Mouse (Mus musculus) embryo, embryonic 9.5 days (tissue): ENCODE data around the gene Vps26c.
"Not testable (repeated sequence)": the region's sequence is repeated elsewhere in the genome, so short reads cannot be mapped to it uniquely, and the experiment has no call there.

Source experiments
- DNase-seq: peaks from one replicate; pipeline ENCODE4 v3.0.0-alpha.2; 2017; ENCODE audit errors: extremely low spot score

Gene Vps26c

DNA sequence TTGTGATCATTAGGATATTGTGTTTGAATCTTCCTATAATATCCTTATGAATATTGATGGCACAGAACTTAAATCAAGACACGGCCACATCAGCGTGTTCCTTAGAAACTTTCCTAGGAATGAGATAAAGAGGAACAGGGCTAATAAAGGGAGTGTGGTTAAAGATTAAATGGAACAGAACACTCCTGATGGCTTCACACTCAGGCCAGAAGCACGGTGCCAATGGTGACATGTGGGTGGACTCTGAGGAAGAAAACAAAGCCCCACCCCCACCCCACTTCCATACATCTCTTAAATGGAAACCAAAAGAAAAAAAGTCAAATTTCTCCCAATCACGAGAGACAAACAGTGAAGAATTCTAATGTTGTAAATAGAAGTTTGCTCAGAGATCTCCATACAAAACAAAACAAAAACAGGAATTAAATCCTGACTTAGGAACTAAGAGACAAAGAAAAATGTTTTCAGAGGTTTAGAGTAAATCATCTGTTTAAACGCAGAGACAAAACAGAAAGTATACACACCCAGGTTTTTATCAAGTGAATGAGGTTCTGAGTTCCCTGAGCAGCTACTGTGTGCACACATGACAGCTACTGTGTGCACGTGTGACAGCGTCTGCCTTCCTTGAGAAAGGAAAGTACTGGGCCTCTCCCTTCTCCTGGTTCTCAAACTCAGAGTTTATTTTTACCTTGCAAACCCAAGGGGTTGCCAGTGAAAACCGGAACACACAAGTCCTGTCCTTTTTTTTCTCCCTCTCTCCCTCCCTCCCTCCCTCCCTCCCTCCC is 19.3 kb upstream of the Vps26c start:
- no peak for DNase-seq

DNA sequence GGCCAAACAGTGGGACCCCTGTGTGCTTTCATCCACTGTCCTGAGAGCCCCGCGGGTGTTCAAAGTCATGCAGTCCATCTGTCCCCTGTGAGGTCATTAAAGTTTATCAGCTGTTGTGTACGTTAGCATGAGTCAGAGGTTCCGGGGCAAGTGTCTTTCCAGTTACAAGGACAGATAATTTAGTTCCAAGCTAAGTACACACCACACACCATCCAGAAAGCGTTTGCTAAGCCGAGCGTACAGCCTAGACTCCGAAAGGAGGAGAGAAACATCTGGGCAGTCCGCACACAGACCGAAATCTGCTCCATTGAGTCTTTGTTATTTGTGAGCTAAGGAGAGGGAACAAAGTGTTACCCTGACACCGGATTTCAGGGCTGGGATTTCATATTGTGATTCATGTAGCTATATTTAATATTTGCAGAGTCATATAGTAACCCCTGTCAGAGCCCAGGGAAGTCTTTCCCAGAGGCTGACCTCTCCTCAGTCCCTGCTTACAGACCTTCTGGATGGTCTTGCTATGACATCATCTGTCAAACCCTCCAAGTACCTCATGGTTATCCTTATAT is 18.0 kb upstream of the Vps26c start:
- no peak for DNase-seq

DNA sequence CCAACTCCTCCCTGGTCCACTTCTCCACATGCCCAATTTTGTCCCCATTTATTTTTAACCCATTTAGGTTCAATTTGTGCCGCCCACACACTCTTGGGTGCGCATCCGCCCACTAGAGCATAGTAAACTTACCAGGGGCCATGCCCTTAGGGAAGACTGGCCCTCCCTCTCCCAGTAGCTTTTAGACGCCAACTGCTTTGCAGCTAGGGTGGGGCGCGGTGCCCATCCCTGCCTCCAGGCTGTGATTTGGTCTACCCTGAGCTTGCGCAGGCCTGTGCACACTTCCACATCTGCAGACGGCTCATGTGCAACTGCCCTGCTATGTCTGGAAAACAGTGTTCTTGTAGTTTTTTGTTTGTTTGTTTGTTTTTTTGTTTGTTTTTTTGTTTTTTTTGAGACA is 16.3 kb upstream of the Vps26c start:
- no peak for DNase-seq

DNA sequence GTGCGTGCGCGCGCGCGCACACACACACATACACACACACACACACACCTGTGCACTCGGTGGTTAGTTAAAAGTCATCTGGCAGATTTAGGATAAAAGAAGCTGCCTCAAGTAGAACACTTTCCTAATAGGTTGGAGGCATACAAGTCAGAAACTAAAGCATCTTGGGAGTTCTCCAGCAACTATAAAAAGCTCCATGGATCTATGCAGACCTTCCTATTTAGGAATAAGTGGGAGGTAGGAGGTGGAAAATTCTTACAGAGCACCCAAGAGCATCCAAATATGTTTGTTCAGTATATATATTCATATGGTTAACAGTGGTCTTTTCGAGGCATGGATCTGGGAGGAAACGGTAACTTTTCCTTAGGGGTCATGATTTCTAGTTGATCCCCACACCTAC is 13.5 kb upstream of the Vps26c start:
- DNase-seq = no peak

DNA sequence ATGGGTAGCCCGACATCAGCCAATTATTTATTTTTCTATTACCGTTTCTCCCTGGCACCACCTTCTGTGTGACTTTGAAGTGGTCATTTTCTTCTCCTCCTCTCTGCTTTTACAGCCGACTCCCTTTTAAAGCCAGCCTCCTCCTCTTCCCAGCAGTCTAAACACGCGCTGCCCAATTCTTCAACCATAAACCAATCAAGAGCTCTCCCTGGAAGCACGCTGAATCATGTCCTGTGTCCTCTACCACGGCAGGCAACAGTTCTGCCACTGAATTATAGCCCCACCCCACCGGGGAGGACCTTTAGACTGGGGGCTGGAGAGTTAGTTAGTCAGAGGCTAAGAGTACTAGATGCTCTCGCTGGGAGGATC is 10.5 kb upstream of the Vps26c start:
- no peak for DNase-seq

DNA sequence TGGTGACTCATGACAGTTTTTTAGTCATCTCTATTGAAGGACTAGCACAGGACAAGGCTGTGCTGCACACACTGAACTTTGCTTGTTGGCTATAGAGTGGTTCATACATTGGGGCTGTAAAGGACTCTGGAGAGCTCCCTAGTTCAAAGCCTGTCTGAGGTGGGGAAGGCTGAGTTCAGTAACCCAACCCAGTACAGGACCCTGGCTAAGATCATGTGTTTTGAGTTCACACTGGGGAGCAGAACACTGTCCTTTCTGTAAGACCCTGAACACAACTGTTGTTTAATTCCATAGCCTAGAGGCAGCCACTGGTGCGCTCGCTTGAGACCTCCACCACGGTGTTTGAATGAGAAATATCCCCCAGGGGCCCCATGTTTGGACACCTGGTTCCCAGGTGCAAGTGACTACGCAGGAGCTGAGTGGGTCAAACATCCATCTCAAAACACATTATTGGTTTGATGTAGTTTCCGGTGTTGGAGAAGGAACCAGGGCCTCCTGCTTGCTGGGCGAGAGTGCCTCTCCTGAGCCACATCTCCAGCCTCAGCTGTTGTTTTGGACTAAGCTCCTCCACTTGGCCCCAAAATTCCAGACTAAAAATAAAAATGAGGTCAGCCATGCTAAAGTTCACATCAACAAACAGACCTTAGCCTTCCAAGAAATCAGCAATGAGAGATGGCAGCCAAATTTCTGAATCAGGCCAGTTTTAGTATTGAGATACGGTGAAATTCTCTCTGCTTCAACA is 10.0 kb upstream of the Vps26c start:
- DNase-seq = no peak

DNA sequence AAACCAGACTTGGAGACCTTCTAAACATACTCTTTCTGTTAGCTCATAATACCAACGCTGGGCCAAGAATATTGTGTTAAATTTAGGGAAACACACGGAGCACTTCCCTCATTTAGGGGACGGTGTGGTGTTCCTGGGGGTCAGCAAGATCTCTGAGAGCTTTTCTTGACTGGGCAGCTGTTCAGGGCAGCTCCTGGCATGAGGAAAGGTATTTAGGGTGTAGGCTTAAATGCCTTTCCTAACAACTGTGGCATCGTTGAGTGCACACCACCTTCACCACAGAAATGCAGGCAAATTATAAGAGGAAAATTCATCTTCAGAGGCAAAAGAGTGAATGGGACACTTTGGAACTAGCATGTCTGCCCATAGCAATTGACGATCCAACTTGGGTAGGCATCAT is 9.1 kb upstream of the Vps26c start:
- no peak for DNase-seq

DNA sequence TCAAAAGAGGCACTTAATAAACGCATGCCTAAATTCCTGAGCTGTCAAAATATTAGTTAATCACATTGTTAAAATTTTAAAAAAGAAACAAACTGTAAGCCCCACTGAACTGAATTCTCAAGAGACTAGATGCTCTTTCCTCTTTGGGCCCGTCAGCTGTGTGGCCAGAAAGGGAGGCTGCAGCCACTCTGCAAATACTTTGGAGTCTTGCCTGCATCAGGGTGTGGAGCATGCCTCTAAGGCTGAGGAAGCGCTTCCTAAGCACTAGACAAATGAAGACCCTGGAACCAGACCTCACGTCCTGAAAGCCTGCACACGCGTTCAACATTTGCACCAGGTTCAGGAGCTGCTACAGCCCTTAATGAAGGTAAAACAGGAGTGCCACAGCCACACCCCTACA is 7.0 kb upstream of the Vps26c start:
- no peak for DNase-seq

DNA sequence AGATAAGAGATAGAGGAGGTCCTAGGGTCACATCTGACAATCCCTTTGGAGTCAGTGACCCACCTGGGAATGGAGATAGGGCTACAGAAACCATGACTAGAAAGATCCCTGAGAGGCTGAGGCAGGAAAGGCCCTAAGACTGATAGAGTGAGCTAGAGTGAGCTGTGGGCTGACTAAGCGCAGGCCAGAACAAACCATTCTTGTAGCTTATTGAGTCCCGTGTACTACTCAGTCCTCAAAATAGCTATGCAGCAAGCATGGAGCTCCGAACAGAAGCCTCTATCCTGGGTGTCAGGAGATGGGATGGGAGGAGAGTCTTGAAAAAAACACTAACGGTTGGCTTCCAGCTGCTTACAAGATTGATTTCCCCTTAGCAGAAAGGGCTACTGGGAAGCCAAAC is 4.6 kb upstream of the Vps26c start:
- no peak for DNase-seq

DNA sequence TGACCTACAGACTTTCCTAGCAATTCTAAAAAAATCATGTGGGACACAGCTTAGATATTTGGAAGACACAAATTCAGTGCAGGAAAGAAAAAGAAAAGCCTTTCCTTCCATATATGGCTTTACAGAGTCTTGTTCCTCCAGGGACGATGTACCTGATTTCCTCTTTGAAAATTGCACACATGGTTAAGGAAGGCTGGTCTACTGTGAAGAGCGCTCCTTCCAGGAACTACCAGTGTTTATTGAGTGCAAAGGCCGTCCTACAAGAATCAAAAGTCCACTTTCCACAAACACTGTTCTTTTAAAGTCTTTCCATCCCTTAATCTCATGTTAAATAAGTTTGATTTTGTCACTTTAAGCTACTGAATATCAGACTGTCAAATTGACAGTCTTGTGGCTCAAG is 916 bp upstream of the Vps26c start:
- DNase-seq = no peak

DNA sequence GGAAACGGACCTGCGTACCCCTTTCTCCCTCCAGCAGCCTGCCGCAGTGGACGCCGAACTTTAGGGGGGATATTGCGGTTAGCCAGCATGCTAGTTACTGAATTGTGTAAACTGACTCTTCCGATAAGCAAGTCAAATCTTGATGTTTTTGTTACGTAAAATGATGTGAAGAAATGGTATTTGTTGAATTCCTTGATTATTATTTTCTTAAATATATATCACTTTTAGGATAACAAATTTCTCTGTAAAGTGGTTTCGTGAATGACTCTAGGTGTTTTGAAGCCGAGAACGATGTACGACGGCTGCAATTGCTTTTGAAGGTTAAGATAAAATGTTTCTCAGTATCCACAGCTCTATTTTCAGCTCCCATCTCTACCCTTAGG is 513 bp upstream of the Vps26c start:
- DNase-seq = no peak

DNA sequence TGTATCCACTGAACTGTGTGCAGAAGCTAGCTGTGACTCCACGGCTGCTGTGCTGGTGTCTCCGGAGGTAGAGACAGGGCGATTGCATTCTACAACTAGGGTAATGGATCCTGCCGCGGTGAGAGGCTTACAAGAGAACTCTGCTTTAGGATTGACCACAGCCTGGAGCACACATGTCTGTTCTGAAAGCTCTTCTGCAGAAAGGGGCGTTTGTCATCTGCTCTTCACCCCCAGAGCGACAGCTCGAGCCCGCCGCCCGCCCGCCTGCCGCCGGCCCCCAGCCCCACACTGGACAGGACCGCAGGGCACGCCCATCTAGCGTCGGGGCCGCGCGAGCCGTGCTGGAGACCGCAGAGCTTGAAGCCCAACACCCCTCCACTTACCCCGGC is 681 bp downstream of the Vps26c start:
- DNase-seq = no peak

DNA sequence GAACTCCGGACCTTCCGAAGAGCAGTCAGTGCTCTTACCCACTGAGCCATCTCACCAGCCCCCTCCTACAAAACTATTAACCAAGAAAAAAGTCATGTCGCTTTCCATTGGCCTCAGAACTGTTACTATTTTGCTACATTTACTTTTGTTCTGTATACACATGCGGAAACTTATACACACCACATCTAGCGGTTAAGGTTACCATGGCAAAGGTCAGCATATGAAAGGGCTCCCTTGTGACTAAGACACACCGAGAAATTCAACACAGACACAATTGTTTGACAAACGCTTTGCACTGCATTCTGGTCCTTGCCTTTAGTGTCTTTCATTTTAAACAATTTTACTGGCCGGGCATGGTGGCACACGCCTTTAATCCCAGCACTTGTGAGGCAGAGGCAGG is 1.9 kb downstream of the Vps26c start:
- no peak for DNase-seq

DNA sequence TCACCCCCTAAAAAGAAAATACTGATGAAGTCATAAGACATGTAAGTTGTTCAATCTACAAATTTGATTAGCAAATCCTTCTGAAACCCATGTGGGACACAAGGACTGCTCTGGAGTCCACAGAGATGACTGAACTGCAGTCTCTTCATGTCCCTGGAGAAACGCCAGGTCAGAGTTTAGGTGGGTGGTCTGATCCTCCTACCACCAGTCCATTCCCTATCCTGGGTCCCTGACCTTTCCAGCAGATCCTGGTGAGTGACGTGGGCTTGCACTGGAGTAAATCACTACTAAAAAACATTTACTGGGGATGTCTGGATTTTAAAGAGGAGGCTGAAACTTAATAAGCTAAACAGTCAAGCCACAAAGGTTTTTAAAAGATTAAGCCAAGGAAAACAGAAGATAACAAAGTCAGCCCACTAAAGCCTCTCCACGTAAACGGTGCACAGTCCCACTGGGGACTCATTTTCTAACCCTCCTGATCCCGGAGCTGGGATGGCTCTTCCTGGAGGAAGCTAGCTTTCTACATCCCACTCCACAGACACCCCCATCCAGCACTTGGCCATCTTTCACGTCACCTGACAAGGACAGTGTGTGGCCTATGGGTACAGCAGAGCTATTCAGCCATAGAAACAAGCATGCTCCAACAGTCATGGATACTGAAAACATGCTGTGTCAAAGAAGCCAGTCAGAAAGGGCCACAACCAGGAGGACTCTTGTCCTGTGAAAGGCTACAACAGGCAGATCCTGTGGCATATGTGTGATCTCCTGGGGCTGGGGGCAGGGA is 2.8 kb downstream of the Vps26c start:
- no peak for DNase-seq

DNA sequence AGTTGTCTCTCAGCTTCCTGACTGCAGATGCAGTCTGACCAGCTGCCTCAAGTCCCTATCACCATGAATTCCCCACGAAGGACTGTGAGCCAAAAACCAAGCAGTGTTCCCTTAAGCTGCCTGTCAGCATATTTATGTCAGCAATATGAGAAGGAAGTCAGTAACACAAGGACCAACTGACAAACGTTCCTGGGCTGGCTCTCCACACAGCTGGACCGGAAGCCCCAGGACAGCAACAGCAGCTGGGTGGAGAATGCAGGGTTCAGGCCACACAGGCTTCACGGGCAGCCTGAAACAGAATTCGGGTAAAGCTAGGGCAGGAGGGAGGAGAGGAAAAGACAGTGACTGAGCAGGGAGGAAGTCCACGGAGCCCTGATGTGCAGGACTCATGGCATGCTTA is 7.6 kb downstream of the Vps26c start:
- DNase-seq = no peak

DNA sequence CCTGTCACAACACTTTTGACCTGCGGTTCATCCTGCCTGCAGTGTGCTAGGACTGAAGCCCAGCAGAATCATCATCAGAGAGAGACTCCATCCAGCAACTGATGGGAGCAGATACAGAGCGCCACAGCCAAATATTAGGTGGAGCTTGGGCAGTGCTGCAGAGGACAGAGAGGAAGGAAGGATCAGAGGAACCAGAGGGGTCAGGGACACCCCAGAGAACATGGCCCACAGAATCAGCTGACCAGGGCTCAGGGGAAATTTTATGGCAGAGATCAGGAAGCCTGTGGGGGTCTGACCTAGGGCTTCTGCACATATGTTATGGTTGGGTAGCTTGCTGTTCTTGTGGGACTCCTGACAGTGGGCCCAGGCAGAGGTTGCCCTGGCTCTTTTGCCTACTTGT is 9.0 kb downstream of the Vps26c start:
- no peak for DNase-seq

DNA sequence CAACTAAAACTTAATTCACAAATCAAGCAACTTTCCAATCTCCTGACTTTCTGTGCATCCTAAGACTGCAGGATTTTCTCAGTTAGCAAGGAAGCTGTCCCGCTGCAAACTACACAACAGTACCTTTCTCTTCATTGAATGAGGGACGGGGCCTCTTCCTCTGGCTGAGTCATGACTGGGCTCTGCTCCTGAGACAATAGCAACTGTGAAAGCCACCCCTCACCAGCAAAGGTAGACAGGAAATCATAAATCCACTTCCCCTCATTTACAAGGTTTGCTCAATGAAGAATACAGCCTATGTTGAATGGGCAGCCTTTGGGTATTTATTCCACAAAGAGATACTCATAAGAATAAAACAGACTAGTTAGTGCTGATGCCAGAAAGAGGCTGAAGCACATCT is 16.6 kb downstream of the Vps26c start:
- DNase-seq = no peak

DNA sequence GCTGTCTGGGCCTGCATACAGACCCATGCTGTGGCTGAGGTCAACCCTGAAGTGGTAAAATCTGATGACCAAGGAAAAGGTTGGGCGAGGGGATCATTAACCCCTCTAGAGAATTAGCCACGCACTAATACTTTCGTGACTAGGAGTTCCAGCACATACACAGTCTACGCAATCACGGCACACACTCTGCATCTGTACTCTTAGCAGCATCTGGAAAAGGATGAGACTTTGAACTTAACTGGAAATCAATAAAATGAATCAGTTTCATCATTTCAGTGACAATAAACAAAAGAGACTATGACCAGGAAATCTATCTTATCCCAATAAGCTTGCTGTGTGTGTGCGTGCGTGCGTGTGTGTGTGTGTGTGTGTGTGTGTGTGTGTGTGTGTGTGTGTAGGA is 17.9 kb downstream of the Vps26c start:
- DNase-seq = no peak

DNA sequence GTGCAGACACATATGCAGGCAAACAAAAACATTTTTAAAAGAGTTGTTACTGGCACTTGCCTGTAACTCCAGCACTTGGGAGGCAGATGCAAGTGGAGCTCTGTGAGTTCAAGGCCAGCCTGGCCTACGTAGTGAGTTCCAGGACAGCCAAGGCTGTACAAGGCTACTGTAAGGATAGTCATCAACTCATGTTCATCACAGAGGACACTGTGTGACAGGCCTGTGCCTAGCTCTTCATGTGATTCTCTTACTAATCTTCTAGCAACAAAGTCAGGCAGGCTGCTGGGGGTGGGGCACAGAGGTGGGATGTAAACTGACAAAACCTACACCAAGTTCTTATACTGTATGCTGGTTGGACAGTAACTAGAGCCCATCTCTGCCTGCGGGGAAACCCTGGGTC is 19.6 kb downstream of the Vps26c start:
- no peak for DNase-seq

DNA sequence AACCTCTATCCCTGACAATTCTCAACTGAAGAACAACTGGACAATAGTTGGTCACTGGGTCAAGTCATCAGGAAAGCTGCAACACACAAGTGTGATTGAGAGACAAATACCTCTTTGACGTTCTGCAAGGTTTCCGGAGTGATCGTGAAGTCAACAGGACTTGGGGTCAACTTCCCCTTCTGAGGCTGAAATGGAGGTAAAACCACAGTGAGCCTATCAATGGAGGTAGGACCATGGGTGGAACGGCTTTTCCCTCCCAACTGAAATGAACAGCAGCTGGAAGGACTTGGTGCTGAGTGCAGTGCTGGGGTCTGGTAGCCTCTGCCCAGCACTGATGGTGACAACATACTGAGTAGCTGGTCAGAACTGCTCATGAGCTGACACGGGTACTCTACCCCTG is 22.4 kb downstream of the Vps26c start:
- no peak for DNase-seq

DNA sequence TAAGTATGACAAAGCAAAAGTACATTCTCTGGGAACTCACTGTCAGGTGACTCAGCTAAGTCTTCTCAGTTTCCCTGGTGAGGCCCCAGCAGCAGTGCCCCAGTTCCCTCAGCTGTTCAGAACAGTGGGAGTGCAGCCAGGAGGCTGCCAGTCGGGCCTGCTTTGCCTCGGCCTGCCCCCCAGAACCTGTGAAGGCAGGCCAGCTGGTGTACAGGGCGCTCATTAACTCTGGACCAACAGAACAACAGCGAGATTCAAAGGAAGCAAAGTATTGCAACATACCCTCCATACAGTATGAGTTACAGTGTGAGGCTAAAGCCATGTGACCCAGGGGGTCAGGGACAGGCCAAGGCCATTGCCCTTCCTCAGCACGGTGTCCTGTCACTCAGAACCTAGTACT is 28.7 kb downstream of the Vps26c start:
- DNase-seq = no peak

DNA sequence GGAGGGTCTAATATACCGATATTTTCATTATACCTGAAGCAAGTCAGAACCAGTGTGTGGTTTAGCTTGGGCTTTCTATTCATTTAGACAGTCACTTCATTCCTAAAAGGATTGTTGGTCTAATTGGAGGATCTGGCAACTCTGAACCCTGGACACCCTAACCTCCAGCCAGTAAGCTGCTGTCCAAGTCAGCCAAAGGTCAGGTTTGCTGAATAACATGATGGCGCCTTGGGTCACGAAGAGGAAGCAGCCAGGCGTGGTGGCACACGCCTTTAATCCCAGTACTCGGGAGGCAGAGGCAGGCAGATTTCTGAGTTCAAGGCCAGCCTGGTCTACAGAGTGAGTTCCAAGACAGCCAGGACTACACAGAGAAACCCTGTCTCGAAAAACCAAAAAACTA is 29.5 kb downstream of the Vps26c start:
- DNase-seq = not testable (repeated sequence)

DNA sequence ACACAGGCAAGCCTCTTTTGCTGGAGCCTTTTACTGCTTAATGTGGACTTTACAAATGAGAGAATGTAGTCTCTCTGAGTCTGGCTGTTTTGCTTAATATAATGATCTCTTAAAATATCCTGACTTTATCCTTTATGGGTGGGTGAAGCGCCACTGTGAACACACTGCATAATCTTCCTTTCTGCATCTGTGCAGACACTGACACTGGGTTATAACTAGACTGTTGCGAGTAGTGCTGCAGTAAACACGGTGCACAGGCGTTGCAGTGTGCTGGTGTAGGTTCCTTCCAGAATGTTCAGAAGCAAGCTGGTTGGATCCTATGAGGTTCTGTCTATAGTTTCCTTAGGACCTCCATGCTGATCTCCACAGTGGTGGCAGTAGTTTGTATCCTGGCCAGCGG is 37.3 kb downstream of the Vps26c start:
- no peak for DNase-seq
